Mouse (Mus musculus) kidney, postnatal 10 days (tissue): Measurements from ENCODE around the gene Cd19.

Experiments used
- DNase-seq: peaks from one replicate; pipeline ENCODE4 v3.0.0; 2021; ENCODE audit warnings: mixed read lengths

Cd19 gene

GRCm38 (mm10) chr7:126377278-126378158 is 37.2 kb downstream of the Cd19 start, which contains the start of gene Spns1:
Gene Spns1 (minus strand): TSS chr7:126377450.
- peak; percentile 98 for DNase-seq

GRCm38 (mm10) chr7:126376903-126377277 is 37.8 kb downstream of the Cd19 start:
- peak; percentile 41 for DNase-seq

GRCm38 (mm10) chr7:126375012-126375411 is 39.7 kb downstream of the Cd19 start:
- DNase-seq = no peak

GRCm38 (mm10) chr7:126374526-126374925 is 40.2 kb downstream of the Cd19 start:
- DNase-seq = no peak

- DNase-seq = no peak
Measured at GRCm38 (mm10) chr7:126373007-126373406, 41.7 kb downstream of the Cd19 start.

- no peak for DNase-seq
Measured at GRCm38 (mm10) chr7:126369393-126369792, 45.3 kb downstream of the Cd19 start, which contains the start of gene Lat. Gene Lat (minus strand): TSS chr7:126369570.

- no peak for DNase-seq
Measured at GRCm38 (mm10) chr7:126368367-126368766, 46.3 kb downstream of the Cd19 start.

GRCm38 (mm10) chr7:126367636-126368035 is 47.1 kb downstream of the Cd19 start:
- no peak for DNase-seq

GRCm38 (mm10) chr7:126363038-126363437 is 51.7 kb downstream of the Cd19 start:
- DNase-seq = no peak

GRCm38 (mm10) chr7:126359049-126359448 is 55.6 kb downstream of the Cd19 start:
- no peak for DNase-seq
